In the genomic region with DNA sequence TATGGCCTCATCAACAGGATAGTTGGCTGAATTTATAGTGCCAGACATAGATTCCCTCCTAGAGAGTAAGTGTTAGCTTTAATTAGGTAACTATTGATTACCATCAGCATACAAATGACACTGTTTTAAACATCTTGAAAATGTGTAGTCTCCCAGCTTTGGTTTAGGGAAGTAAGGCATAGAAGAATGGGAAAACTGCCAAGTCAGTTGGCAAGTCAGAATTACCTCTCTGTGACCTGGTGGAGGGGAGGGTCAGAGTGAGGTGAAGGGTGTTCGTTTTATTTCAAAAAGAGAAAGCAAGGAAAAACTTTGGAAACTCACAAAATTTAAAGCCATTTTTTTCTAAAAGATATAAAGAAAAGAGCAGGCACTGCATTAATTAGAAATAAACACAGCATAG, we compare ENCODE assay signal across 21 mouse cellular contexts.
DNase-seq lines count a peak whose midpoint lies in the region; ATAC-seq and TF ChIP-seq lines count a peak whose summit lies in the region.
"Had no signal": no experiment of that assay in that cellular context is flagged by ENCODE, and none has a peak within 500 bp of the region (broad histone marks: within the 10 kb centered on the region; RNA-seq: fewer than 3 reads in every experiment).

No protein-coding gene starts in this region.

- ATAC-seq in liver, embryonic 11.5 days (replicated peaks; ENCODE audit: low FRiP score) = no peak
- ATAC-seq in common myeloid progenitor, adult 5-6 weeks (replicated peaks; ENCODE audit: low read depth, poor library complexity, severe bottlenecking) = 0 out of 2 replicates have a peak, but pooled peaks have one; percentile 25
- ATAC-seq in forebrain, embryonic 11.5 days (replicated peaks; ENCODE audit: low FRiP score) = no peak
- ATAC-seq: forebrain, embryonic 13.5 days; forebrain, embryonic 15.5 days; forebrain, postnatal 0 days had no signal

- no peaks in the 10 kb centered on the region for H3K36me3 ChIP-seq in liver, adult 2 months (ENCODE audit: control insufficient read depth, insufficient read depth, low read length)
- H3K36me3 ChIP-seq in liver, embryonic 11.5 days (ENCODE audit: control insufficient read depth, insufficient read depth, low read length) = no peaks in the 10 kb centered on the region
- H3K36me3 ChIP-seq in MEL (ENCODE audit: control insufficient read depth in 1 of 2, insufficient read depth in 2 of 2, low read length in 2 of 2) = no peaks in the 10 kb centered on the region
- H3K36me3 ChIP-seq in forebrain, embryonic 11.5 days (ENCODE audit: control insufficient read depth, insufficient read depth, low read length) = no peaks in the 10 kb centered on the region
- H3K36me3 ChIP-seq: embryonic facial prominence, embryonic 10.5 days; embryonic facial prominence, embryonic 12.5 days; forebrain, embryonic 15.5 days had no signal

- H3K4me3 ChIP-seq in liver, adult 2 months (ENCODE audit: insufficient read depth, low read depth, low read length) = no peak overlapping the region
- H3K4me3 ChIP-seq in liver, embryonic 11.5 days (ENCODE audit: low read depth, low read length) = no peak overlapping the region
- H3K4me3 ChIP-seq in MEL (ENCODE audit: control insufficient read depth in 1 of 2, insufficient read depth in 1 of 2, low read depth in 2 of 2, low read length in 2 of 2) = no peak overlapping the region
- H3K4me3 ChIP-seq in forebrain, embryonic 11.5 days (ENCODE audit: low read depth, low read length) = no peak overlapping the region
- H3K4me3 ChIP-seq: embryonic facial prominence, embryonic 10.5 days; embryonic facial prominence, embryonic 12.5 days; forebrain, embryonic 13.5 days; forebrain, embryonic 15.5 days had no signal

- H3K9me3 ChIP-seq in liver, embryonic 11.5 days (ENCODE audit: control insufficient read depth, low read length) = no peaks in the 10 kb centered on the region
- H3K9me3 ChIP-seq in MEL (replicated peaks; ENCODE audit: insufficient read depth, low read length) = no peaks in the 10 kb centered on the region
- H3K9me3 ChIP-seq in forebrain, embryonic 11.5 days (ENCODE audit: control insufficient read depth, low read length) = no peaks in the 10 kb centered on the region
- H3K9me3 ChIP-seq: embryonic facial prominence, embryonic 10.5 days; embryonic facial prominence, embryonic 12.5 days; forebrain, embryonic 13.5 days; forebrain, embryonic 15.5 days had no signal

- no peak overlapping the region for H3K4me2 ChIP-seq in liver, embryonic 11.5 days
- H3K4me2 ChIP-seq in forebrain, embryonic 11.5 days (ENCODE audit: low read depth, low read length, severe bottlenecking) = no peak overlapping the region
- H3K4me2 ChIP-seq: embryonic facial prominence, embryonic 12.5 days; forebrain, embryonic 13.5 days; forebrain, embryonic 15.5 days had no signal

- no peak for TF ChIP-seq RAD21 in MEL (IDR thresholded peaks at IDR 0.05; ENCODE audit: low read depth, low read length)

- 0 out of 4 replicates have a peak, but pooled peaks have one; percentile 5 to 12 for TF ChIP-seq EP300 in MEL (IDR thresholded peaks at IDR 0.05; ENCODE audit: low read depth in 1 of 2, low read length in 2 of 2)

- H3K79me2 ChIP-seq in liver, adult 2 months (ENCODE audit: control insufficient read depth, insufficient read depth, low read length) = no peaks in the 10 kb centered on the region
- no peaks in the 10 kb centered on the region for H3K79me2 ChIP-seq in MEL (ENCODE audit: control insufficient read depth, insufficient read depth, low read length, poor library complexity)

- no peaks in the 10 kb centered on the region for H3K27me3 ChIP-seq in liver, adult 2 months (ENCODE audit: control insufficient read depth, insufficient read depth, low read length)
- H3K27me3 ChIP-seq in liver, embryonic 11.5 days (replicated peaks; ENCODE audit: control insufficient read depth, insufficient read depth, low read length) = no peaks in the 10 kb centered on the region
- peaks cover 0 to 3% of the 10 kb centered on the region in 2 experiments; a peak in 1 of 4 replicates for H3K27me3 ChIP-seq in MEL (ENCODE audit: control insufficient read depth in 1 of 2, insufficient read depth in 2 of 2, low read length in 2 of 2)
- no peaks in the 10 kb centered on the region for H3K27me3 ChIP-seq in forebrain, embryonic 11.5 days (ENCODE audit: control insufficient read depth, insufficient read depth, low read length)
- H3K27me3 ChIP-seq: embryonic facial prominence, embryonic 12.5 days; forebrain, embryonic 13.5 days; forebrain, embryonic 15.5 days had no signal

- peak; percentile 1 for DNase-seq in liver, adult 2 months (ENCODE audit: extremely low read depth, low read depth, low spot score)
- DNase-seq in liver, embryonic 11.5 days (ENCODE audit: low spot score) = no peak
- DNase-seq in MEL (ENCODE audit: low read depth, low spot score) (peak; percentile 57), MEL-GATA-1-ER (ENCODE audit: extremely low read depth, low read depth) (peak; percentile 12)
- no peak for DNase-seq in forebrain, embryonic 11.5 days (ENCODE audit: low spot score)
- no peak for DNase-seq in embryo, embryonic 9.5 days (ENCODE audit: extremely low spot score)
- no peak for DNase-seq in left cerebral cortex, postnatal 10 days (ENCODE audit: extremely low spot score in 1 of 2, low spot score in 2 of 2)
- DNase-seq: adrenal gland, adult 2 months; adrenal gland, postnatal 14 days; adrenal gland, postnatal 36 days; cerebellum, adult 11-12 months; cerebellum, adult 2 months; cerebellum, adult 9-10 months; cerebellum, postnatal 25 days; embryo, embryonic 11 days; forebrain, postnatal 0 days had no signal

- no peak for TF ChIP-seq CTCF in liver, adult 2 months (IDR thresholded peaks at IDR 0.05; ENCODE audit: low read depth, low read length)
- TF ChIP-seq CTCF in MEL (IDR thresholded peaks at IDR 0.05 in 2 of 3, conservative IDR thresholded peaks at IDR 0.05 in 1 of 3; ENCODE audit: control insufficient read depth in 1 of 3, insufficient read depth in 1 of 3, low read depth in 2 of 3, low read length in 3 of 3, poor library complexity in 1 of 3, severe bottlenecking in 1 of 3) = no peak

- WGBS in liver, adult 2 months = 30% methylated on average over 1 of the region's 1 CpGs
- WGBS in liver, embryonic 11.5 days = 54% methylated on average over 1 of the region's 1 CpGs
- 61% methylated on average over 1 of the region's 1 CpGs for WGBS in forebrain, embryonic 11.5 days

- no peak overlapping the region for H3K27ac ChIP-seq in liver, adult 2 months (replicated peaks; ENCODE audit: insufficient read depth, low read depth, low read length)
- H3K27ac ChIP-seq in liver, embryonic 11.5 days (ENCODE audit: low read depth, low read length) = no peak overlapping the region
- no peak overlapping the region for H3K27ac ChIP-seq in MEL (ENCODE audit: control insufficient read depth, low read depth, low read length)
- no peak overlapping the region for H3K27ac ChIP-seq in forebrain, embryonic 11.5 days (ENCODE audit: low read depth, low read length)
- H3K27ac ChIP-seq: embryonic facial prominence, embryonic 10.5 days; embryonic facial prominence, embryonic 12.5 days; forebrain, embryonic 13.5 days; forebrain, embryonic 15.5 days had no signal

- H3K9ac ChIP-seq in liver, adult 2 months (ENCODE audit: low read depth, low read length) = no peak overlapping the region
- no peak overlapping the region for H3K9ac ChIP-seq in liver, embryonic 11.5 days (ENCODE audit: low read depth, low read length)
- H3K9ac ChIP-seq in MEL (ENCODE audit: control insufficient read depth, low read depth, low read length, poor library complexity, severe bottlenecking) = no peak overlapping the region
- no peak overlapping the region for H3K9ac ChIP-seq in forebrain, embryonic 11.5 days (ENCODE audit: low read length)
- H3K9ac ChIP-seq: embryonic facial prominence, embryonic 12.5 days; forebrain, embryonic 13.5 days; forebrain, embryonic 15.5 days; forebrain, postnatal 0 days had no signal

- intact Hi-C loops in left cerebral cortex, postnatal 10 days (cut with DNase I) = no loop called here

- TF ChIP-seq POLR2A in liver, adult 2 months (IDR thresholded peaks at IDR 0.05; ENCODE audit: extremely low read depth, insufficient read depth, low read length) = no peak
- TF ChIP-seq POLR2A in MEL (IDR thresholded peaks at IDR 0.05; ENCODE audit: control insufficient read depth in 1 of 2, insufficient read depth in 1 of 2, low read depth in 1 of 2, low read length in 2 of 2, poor library complexity in 1 of 2) = no peak

- H3K4me1 ChIP-seq in liver, adult 2 months (ENCODE audit: control insufficient read depth, insufficient read depth, low read length) = no peaks in the 10 kb centered on the region
- no peaks in the 10 kb centered on the region for H3K4me1 ChIP-seq in liver, embryonic 11.5 days (replicated peaks; ENCODE audit: control insufficient read depth, insufficient read depth, low read length)
- no peaks in the 10 kb centered on the region for H3K4me1 ChIP-seq in MEL (ENCODE audit: control insufficient read depth in 1 of 2, insufficient read depth in 2 of 2, low read length in 2 of 2)
- H3K4me1 ChIP-seq in forebrain, embryonic 11.5 days (replicated peaks; ENCODE audit: control insufficient read depth, insufficient read depth, low read length) = no peaks in the 10 kb centered on the region
- H3K4me1 ChIP-seq: embryonic facial prominence, embryonic 10.5 days; embryonic facial prominence, embryonic 12.5 days; forebrain, embryonic 13.5 days; forebrain, embryonic 15.5 days had no signal

TF ChIP-seq in MEL, 35 proteins besides CTCF, POLR2A, EP300 and RAD21:
- TF ChIP-seq MYB (IDR thresholded peaks at IDR 0.05; ENCODE audit: low read depth, low read length) (no peak), MAFK (IDR thresholded peaks at IDR 0.05; ENCODE audit: borderline replicate concordance, low read depth, low read length) (no peak), ELF1 (IDR thresholded peaks at IDR 0.05; ENCODE audit: low read depth, low read length) (no peak), HCFC1 (IDR thresholded peaks at IDR 0.05; ENCODE audit: low read depth, low read length) (no peak), TBP (IDR thresholded peaks at IDR 0.05; ENCODE audit: low read depth, low read length) (no peak), KAT2A (conservative IDR thresholded peaks at IDR 0.05; ENCODE audit: low read depth, low read length) (no peak), MAX (IDR thresholded peaks at IDR 0.05; ENCODE audit: low read length) (no peak), ZMIZ1 (IDR thresholded peaks at IDR 0.05; ENCODE audit: low read depth, low read length) (no peak)

Comparison
In these comparisons a context has a peak if more than half of its experiments do, and no peak if none do; other contexts are left out.
1. DNase-seq: peak in liver, adult 2 months (single experiment), MEL (single experiment) and MEL-GATA-1-ER (single experiment); none in liver, embryonic 11.5 days (single experiment), forebrain, embryonic 11.5 days (single experiment), embryo, embryonic 9.5 days (single experiment) and left cerebral cortex, postnatal 10 days (0 of 2).